Mouse (Mus musculus): ENCODE data around the gene Fndc4.

DNA sequence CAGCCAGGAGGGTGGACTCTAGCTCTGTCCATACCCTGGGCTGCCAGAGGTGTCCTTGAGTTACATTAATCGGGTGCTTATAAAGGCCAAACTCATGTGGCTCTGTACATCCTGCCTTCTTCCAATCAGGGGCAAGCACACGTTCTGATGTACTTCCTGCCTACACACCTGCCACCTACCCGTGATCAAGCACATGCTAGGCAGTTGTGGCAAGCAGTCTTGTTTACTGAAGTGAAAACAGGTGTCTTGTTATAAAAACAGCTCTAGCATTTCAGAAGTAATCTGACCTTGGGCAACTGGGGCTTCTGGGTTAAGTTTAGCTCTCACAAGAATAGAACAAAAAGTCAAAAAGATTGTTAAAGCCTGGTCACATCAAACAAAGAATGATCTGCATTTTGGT is 28.2 kb upstream of the Fndc4 start:
- TF ChIP-seq CTCF (IDR thresholded peaks at IDR 0.05; ENCODE audit: insufficient read depth, low read length): no peak
- no peak for TF ChIP-seq POLR2A (IDR thresholded peaks at IDR 0.05; ENCODE audit: borderline replicate concordance, extremely low read depth, low read depth, low read length)

All from lung, adult 2 months (tissue).